Mouse (Mus musculus): ENCODE results near the gene Nfyc. TPM values are rescaled to one million over a fixed set of nuclear protein-coding genes. Genes with fewer than 3 reads are reported as not detected.
A peak's percentile ranks its signal among the peaks of the same experiment; 100 is the strongest.

Gene Nfyc
- total and polyA plus RNA-seq, 3 experiments = 39.5 to 178 (median 64.8) TPM

DNA sequence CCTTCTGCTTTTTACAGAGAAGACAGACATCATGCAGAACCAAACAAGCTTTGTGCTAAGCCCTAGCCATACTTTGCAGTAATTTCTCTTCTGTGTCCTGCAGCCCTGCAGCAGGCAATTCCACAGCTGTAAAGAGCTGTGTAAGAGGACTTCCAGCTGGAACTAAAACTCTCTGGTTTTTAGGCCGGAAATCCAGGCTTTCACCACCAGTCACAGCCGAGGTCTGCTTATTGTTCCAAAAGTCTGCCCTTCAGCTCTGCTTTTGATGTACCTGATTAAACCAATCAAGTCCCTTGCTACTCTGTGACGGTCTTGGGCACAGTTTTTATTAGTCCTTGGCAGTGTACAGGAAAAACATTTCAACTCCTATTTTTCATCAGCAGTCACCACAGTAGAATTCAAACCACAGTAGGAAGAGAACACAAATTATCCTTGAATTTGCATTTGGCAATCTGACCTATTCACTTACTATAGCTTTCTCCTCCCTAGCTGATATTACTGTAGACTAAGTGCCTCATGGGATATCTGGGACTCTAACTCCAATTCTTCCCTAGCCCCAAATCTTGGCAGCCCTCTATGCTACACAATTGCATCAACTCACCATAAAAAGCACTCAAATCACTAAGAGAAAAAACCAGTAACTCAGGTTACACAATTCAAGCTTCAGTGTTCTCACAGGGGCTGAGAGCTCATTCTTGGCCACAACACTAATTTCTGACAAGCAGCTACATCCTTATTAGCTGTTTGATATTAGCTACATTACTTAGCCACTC is 14.2 kb downstream of the Nfyc start:
- no peak for TF ChIP-seq MYB (IDR thresholded peaks at IDR 0.05; ENCODE audit: low read depth, low read length)
- TF ChIP-seq SMC3 (IDR thresholded peaks at IDR 0.05; ENCODE audit: low read depth, low read length) = no peak
- no peak for TF ChIP-seq KAT2A (conservative IDR thresholded peaks at IDR 0.05; ENCODE audit: low read depth, low read length)
- no peak for TF ChIP-seq CHD1 (IDR thresholded peaks at IDR 0.05; ENCODE audit: low read depth, low read length)
- no peak for TF ChIP-seq TCF12 (IDR thresholded peaks at IDR 0.05; ENCODE audit: low read depth, low read length)
- no peak for TF ChIP-seq TBP (IDR thresholded peaks at IDR 0.05; ENCODE audit: low read depth, low read length)

DNA sequence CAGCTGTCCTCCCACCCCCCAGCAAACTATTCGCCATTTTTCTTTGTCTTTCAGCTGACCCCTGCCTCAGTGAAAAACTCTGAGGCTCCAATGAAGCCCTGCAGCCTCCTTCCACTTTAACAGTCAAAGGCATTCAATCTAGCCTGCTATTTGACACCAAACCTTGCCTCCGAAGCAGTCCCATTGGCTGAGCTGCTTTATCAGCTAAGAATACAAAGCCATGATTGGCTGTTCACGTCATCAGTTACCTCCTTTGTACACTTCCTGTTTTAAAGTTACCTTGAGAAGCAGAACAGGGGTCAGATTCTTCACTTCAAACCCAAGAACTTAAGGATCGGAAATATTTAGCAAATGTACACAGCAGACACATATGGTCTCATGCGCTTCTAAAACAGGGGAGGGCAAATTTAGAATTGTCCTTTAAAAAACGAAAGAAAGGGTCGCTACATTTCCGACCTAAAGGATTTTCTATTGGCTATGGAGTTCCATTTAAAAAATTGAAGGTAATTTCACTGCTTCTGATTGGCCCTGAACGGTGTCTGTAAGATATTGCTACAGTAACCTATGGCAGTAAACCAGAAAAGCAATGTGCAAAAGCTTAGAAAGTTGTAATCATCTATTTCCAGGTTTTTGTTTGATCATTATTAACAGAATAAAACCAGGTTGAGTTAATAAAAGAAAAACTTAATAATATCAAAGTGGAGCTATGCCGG is 15.6 kb downstream of the Nfyc start:
- H3K27ac ChIP-seq (ENCODE audit: control insufficient read depth, low read depth, low read length) = no peak overlapping the region
- H3K9ac ChIP-seq (ENCODE audit: control insufficient read depth, low read depth, low read length, poor library complexity, severe bottlenecking) = no peak overlapping the region
- peaks cover 10 to 11% of the 10 kb centered on the region in 2 experiments; a peak in 3 of 4 replicates for H3K4me1 ChIP-seq (ENCODE audit: control insufficient read depth in 1 of 2, insufficient read depth in 2 of 2, low read length in 2 of 2)

More for the DNA sequence above, 14.2 kb downstream of the Nfyc start:
- DNase-seq (ENCODE audit: low read depth, low spot score) = no peak
- Histone ChIP-seq H3K4me3 (ENCODE audit: control insufficient read depth in 1 of 2, insufficient read depth in 1 of 2, low read depth in 2 of 2, low read length in 2 of 2) (no peak overlapping the region), H3K36me3 (ENCODE audit: control insufficient read depth in 1 of 2, insufficient read depth in 2 of 2, low read length in 2 of 2) (peaks cover 3 to 34% of the 10 kb centered on the region in 2 experiments; a peak in 3 of 4 replicates), H3K27me3 (ENCODE audit: control insufficient read depth in 1 of 2, insufficient read depth in 2 of 2, low read length in 2 of 2) (no peaks in the 10 kb centered on the region), H3K9ac (ENCODE audit: control insufficient read depth, low read depth, low read length, poor library complexity, severe bottlenecking) (no peak overlapping the region), H3K27ac (ENCODE audit: control insufficient read depth, low read depth, low read length) (no peak overlapping the region), H3K4me1 (ENCODE audit: control insufficient read depth in 1 of 2, insufficient read depth in 2 of 2, low read length in 2 of 2) (peaks cover 11% of the 10 kb centered on the region in 2 experiments; a peak in 3 of 4 replicates), H3K79me2 (ENCODE audit: control insufficient read depth, insufficient read depth, low read length, poor library complexity) (peaks cover 72% of the 10 kb centered on the region), H3K9me3 (replicated peaks; ENCODE audit: insufficient read depth, low read length) (no peaks in the 10 kb centered on the region)

DNA sequence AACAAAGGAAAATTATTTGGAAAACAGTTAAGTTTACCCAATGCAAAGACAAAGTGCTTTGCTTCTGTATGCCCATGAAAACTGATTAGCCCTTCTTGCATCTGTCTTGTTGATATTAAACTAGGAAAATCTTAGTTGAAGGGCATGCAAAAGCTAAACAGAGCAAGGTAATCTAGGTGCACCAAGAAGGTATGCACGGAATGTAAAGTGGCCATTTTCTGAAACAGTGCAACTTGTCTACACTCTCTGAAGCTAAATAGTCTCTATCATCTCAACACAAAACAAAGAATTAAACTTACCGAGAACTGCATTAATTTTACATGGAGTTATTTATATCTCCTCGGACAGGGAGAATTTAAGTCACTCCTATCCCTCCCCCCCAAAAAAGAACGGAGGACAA is 16.2 kb downstream of the Nfyc start:
- peaks cover 10 to 11% of the 10 kb centered on the region in 2 experiments; a peak in 3 of 4 replicates for H3K4me1 ChIP-seq (ENCODE audit: control insufficient read depth in 1 of 2, insufficient read depth in 2 of 2, low read length in 2 of 2)
- DNase-seq (ENCODE audit: low read depth, low spot score) = no peak
- peaks cover 69% of the 10 kb centered on the region for H3K79me2 ChIP-seq (ENCODE audit: control insufficient read depth, insufficient read depth, low read length, poor library complexity)
- no peak overlapping the region for H3K27ac ChIP-seq (ENCODE audit: control insufficient read depth, low read depth, low read length)
- no peaks in the 10 kb centered on the region for H3K9me3 ChIP-seq (replicated peaks; ENCODE audit: insufficient read depth, low read length)
- H3K4me3 ChIP-seq (ENCODE audit: control insufficient read depth in 1 of 2, insufficient read depth in 1 of 2, low read depth in 2 of 2, low read length in 2 of 2) = peak overlapping the region in 1 of 2 experiments; percentile 16; a peak in 1 of 4 replicates
- TF ChIP-seq CTCF (IDR thresholded peaks at IDR 0.05 in 2 of 3, conservative IDR thresholded peaks at IDR 0.05 in 1 of 3; ENCODE audit: control insufficient read depth in 1 of 3, insufficient read depth in 1 of 3, low read depth in 2 of 3, low read length in 3 of 3, poor library complexity in 1 of 3, severe bottlenecking in 1 of 3) (no peak), CHD1 (IDR thresholded peaks at IDR 0.05; ENCODE audit: low read depth, low read length) (no peak), KAT2A (conservative IDR thresholded peaks at IDR 0.05; ENCODE audit: low read depth, low read length) (no peak), ELF1 (IDR thresholded peaks at IDR 0.05; ENCODE audit: low read depth, low read length) (no peak), GABPA (IDR thresholded peaks at IDR 0.05; ENCODE audit: low read depth, low read length) (no peak), MEF2A (IDR thresholded peaks at IDR 0.05; ENCODE audit: extremely low read depth, insufficient replicate concordance, low read depth, low read length, poor library complexity, severe bottlenecking) (no peak), SIN3A (IDR thresholded peaks at IDR 0.05; ENCODE audit: low read length) (no peak), MXI1 (IDR thresholded peaks at IDR 0.05; ENCODE audit: low read depth, low read length) (no peak), RCOR1 (IDR thresholded peaks at IDR 0.05; ENCODE audit: low read depth, low read length) (no peak), NRF1 (IDR thresholded peaks at IDR 0.05; ENCODE audit: insufficient read depth, low read depth, low read length, poor library complexity, severe bottlenecking) (no peak), HCFC1 (IDR thresholded peaks at IDR 0.05; ENCODE audit: low read depth, low read length) (no peak), CHD2 (IDR thresholded peaks at IDR 0.05; ENCODE audit: low read length) (no peak), RAD21 (IDR thresholded peaks at IDR 0.05; ENCODE audit: low read depth, low read length) (no peak), MYB (IDR thresholded peaks at IDR 0.05; ENCODE audit: low read depth, low read length) (no peak)
- no peaks in the 10 kb centered on the region for H3K27me3 ChIP-seq (ENCODE audit: control insufficient read depth in 1 of 2, insufficient read depth in 2 of 2, low read length in 2 of 2)
- peaks cover 3 to 27% of the 10 kb centered on the region in 2 experiments; a peak in 3 of 4 replicates for H3K36me3 ChIP-seq (ENCODE audit: control insufficient read depth in 1 of 2, insufficient read depth in 2 of 2, low read length in 2 of 2)
- H3K9ac ChIP-seq (ENCODE audit: control insufficient read depth, low read depth, low read length, poor library complexity, severe bottlenecking) = no peak overlapping the region

More for the DNA sequence above, 15.6 kb downstream of the Nfyc start:
- Histone ChIP-seq H3K27me3 (ENCODE audit: control insufficient read depth in 1 of 2, insufficient read depth in 2 of 2, low read length in 2 of 2) (no peaks in the 10 kb centered on the region), H3K36me3 (ENCODE audit: control insufficient read depth in 1 of 2, insufficient read depth in 2 of 2, low read length in 2 of 2) (peaks cover 3 to 27% of the 10 kb centered on the region in 2 experiments; a peak in 3 of 4 replicates), H3K79me2 (ENCODE audit: control insufficient read depth, insufficient read depth, low read length, poor library complexity) (peaks cover 71% of the 10 kb centered on the region), H3K9me3 (replicated peaks; ENCODE audit: insufficient read depth, low read length) (no peaks in the 10 kb centered on the region), H3K4me3 (ENCODE audit: control insufficient read depth in 1 of 2, insufficient read depth in 1 of 2, low read depth in 2 of 2, low read length in 2 of 2) (peak overlapping the region in 1 of 2 experiments; percentile 16; a peak in 1 of 4 replicates)
- TF ChIP-seq GATA1 (IDR thresholded peaks at IDR 0.05; ENCODE audit: low read depth, low read length) (peak; percentile 96), BHLHE40 (IDR thresholded peaks at IDR 0.05; ENCODE audit: borderline replicate concordance, low read depth, low read length) (no peak), MEF2A (IDR thresholded peaks at IDR 0.05; ENCODE audit: extremely low read depth, insufficient replicate concordance, low read depth, low read length, poor library complexity, severe bottlenecking) (no peak), ELF1 (IDR thresholded peaks at IDR 0.05; ENCODE audit: low read depth, low read length) (peak; percentile 78; the same call in 1 of the 2 replicates), HCFC1 (IDR thresholded peaks at IDR 0.05; ENCODE audit: low read depth, low read length) (peak; percentile 69), SIN3A (IDR thresholded peaks at IDR 0.05; ENCODE audit: low read length) (peak; percentile 46), ZNF384 (IDR thresholded peaks at IDR 0.05; ENCODE audit: low read depth, low read length) (no peak), CHD2 (IDR thresholded peaks at IDR 0.05; ENCODE audit: low read length) (peak; percentile 72), KAT2A (conservative IDR thresholded peaks at IDR 0.05; ENCODE audit: low read depth, low read length) (peak; percentile 43; the same call in 1 of the 2 replicates)
- DNase-seq (ENCODE audit: low read depth, low spot score) = peak; percentile 87

All from MEL (cell line).